Mouse (Mus musculus) CH12F3 (cell line): Measurements from ENCODE around the gene Miox.

Source experiments
- in situ Hi-C: fragments of 300-500 bp; cut with MboI; formaldehyde crosslinking; loops from 2 replicates; pipeline ENCODE4 v1.14.3; 2020; ENCODE audit warnings: low sequenced_read_pairs

Gene Miox

GRCm38 (mm10) chr15:89334271-89334670 is at the start of gene Miox:
Gene Miox (plus strand): TSS chr15:89334398.
- in situ Hi-C loops, result no loop called here

GRCm38 (mm10) chr15:89285004-89285403 is 49.2 kb upstream of the Miox start:
- in situ Hi-C loops, result no loop called here

- in situ Hi-C loops, result no loop called here
Observed at GRCm38 (mm10) chr15:89285478-89285877, 48.7 kb upstream of the Miox start.

GRCm38 (mm10) chr15:89286114-89286513 is 48.1 kb upstream of the Miox start:
- in situ Hi-C loops, result no loop called here

GRCm38 (mm10) chr15:89286582-89286981 is 47.6 kb upstream of the Miox start:
- in situ Hi-C loops, result no loop called here

GRCm38 (mm10) chr15:89288227-89288767 is 45.9 kb upstream of the Miox start:
- in situ Hi-C loops, result no loop called here

GRCm38 (mm10) chr15:89289455-89289854 is 44.7 kb upstream of the Miox start:
- in situ Hi-C loops, result no loop called here

- in situ Hi-C loops, result no loop called here
Observed at GRCm38 (mm10) chr15:89291521-89291920, 42.7 kb upstream of the Miox start.

- in situ Hi-C loops, result no loop called here
Observed at GRCm38 (mm10) chr15:89292795-89293194, 41.4 kb upstream of the Miox start.

- in situ Hi-C loops, result no loop called here
Observed at GRCm38 (mm10) chr15:89293778-89294177, 40.4 kb upstream of the Miox start.

GRCm38 (mm10) chr15:89295580-89296165 is 38.5 kb upstream of the Miox start:
- in situ Hi-C loops, result no loop called here

GRCm38 (mm10) chr15:89296465-89296864 is 37.7 kb upstream of the Miox start:
- in situ Hi-C loops, result no loop called here

GRCm38 (mm10) chr15:89297695-89298094 is 36.5 kb upstream of the Miox start:
- in situ Hi-C loops, result no loop called here

- in situ Hi-C loops, result no loop called here
Observed at GRCm38 (mm10) chr15:89300180-89300579, 34.0 kb upstream of the Miox start.

GRCm38 (mm10) chr15:89300600-89300999 is 33.6 kb upstream of the Miox start:
- in situ Hi-C loops, result no loop called here

GRCm38 (mm10) chr15:89305966-89306365 is 28.2 kb upstream of the Miox start:
- in situ Hi-C loops, result no loop called here

GRCm38 (mm10) chr15:89307461-89307860 is 26.7 kb upstream of the Miox start:
- in situ Hi-C loops, result no loop called here

- in situ Hi-C loops, result no loop called here
Observed at GRCm38 (mm10) chr15:89308406-89309139, 25.6 kb upstream of the Miox start.

- in situ Hi-C loops, result no loop called here
Observed at GRCm38 (mm10) chr15:89309962-89310498, 24.2 kb upstream of the Miox start.

GRCm38 (mm10) chr15:89313359-89313758 is 20.8 kb upstream of the Miox start:
- in situ Hi-C loops, result no loop called here

GRCm38 (mm10) chr15:89314107-89314506 is 20.1 kb upstream of the Miox start:
- in situ Hi-C loops, result no loop called here
